Mouse (Mus musculus): Measurements from ENCODE around the gene Mmp19. TPM values are rescaled to one million over a fixed set of nuclear protein-coding genes. Genes with fewer than 3 reads are reported as not detected.
"Not testable (repeated sequence)": the region's sequence is repeated elsewhere in the genome, so short reads cannot be mapped to it uniquely, and the experiment has no call there.

The Mmp19 gene
- total RNA-seq, 2 experiments from 2014 or later = 0.50 to 0.76 TPM

- DNase-seq (ENCODE audit: low spot score in 2 of 2) = no peak
- intact Hi-C loops (cut with DNase I) = no loop called here
Observed at GRCm38 (mm10) chr10:128794391-128794790, 3.7 kb downstream of the Mmp19 start.

GRCm38 (mm10) chr10:128795581-128795980 lies 4.9 kb downstream of the Mmp19 start:
- intact Hi-C loops (cut with DNase I) = no loop called here
- no peak for DNase-seq (ENCODE audit: low spot score in 2 of 2)

- no peak for DNase-seq (ENCODE audit: low spot score in 2 of 2)
- intact Hi-C loops (cut with DNase I) = no loop called here
Observed at GRCm38 (mm10) chr10:128798676-128799075, 8.0 kb downstream of the Mmp19 start.

- no peak for DNase-seq (ENCODE audit: low spot score in 2 of 2)
- intact Hi-C loops (cut with DNase I) = no loop called here
Observed at GRCm38 (mm10) chr10:128801981-128802495, 11.3 kb downstream of the Mmp19 start.

GRCm38 (mm10) chr10:128802956-128803355 lies 12.2 kb downstream of the Mmp19 start:
- no peak for DNase-seq (ENCODE audit: low spot score in 2 of 2)
- intact Hi-C loops (cut with DNase I) = no loop called here

- no peak for DNase-seq (ENCODE audit: low spot score in 2 of 2)
- intact Hi-C loops (cut with DNase I) = no loop called here
Observed at GRCm38 (mm10) chr10:128803361-128803760, 12.7 kb downstream of the Mmp19 start.

- intact Hi-C loops (cut with DNase I) = no loop called here
- DNase-seq (ENCODE audit: low spot score in 2 of 2) = peak; percentile 68 to 70
Observed at GRCm38 (mm10) chr10:128803771-128804270, 13.1 kb downstream of the Mmp19 start, which contains the start of gene Dnajc14. TSS of gene Dnajc14 (plus strand) at chr10:128804062.

- intact Hi-C loops (cut with DNase I) = loop anchor here (1.0 kb wide), 2 partner anchors 17 to 56 kb away; partner anchors contain the start of gene Ormdl2
- peak; percentile 68 to 78 for DNase-seq (ENCODE audit: low spot score in 2 of 2)
Observed at GRCm38 (mm10) chr10:128804271-128805091, 13.8 kb downstream of the Mmp19 start, which contains the start of gene Tmem198b. TSS of gene Tmem198b (minus strand) at chr10:128804370.

- intact Hi-C loops (cut with DNase I) = loop anchor here (1.0 kb wide), 2 partner anchors 16 to 57 kb away; partner anchors contain the start of gene Ormdl2
- peak; percentile 94 to 95 for DNase-seq (ENCODE audit: low spot score in 2 of 2)
Observed at GRCm38 (mm10) chr10:128805092-128806000, 14.6 kb downstream of the Mmp19 start.

GRCm38 (mm10) chr10:128806086-128806485 lies 15.4 kb downstream of the Mmp19 start:
- no peak for DNase-seq (ENCODE audit: low spot score in 2 of 2)
- intact Hi-C loops (cut with DNase I) = no loop called here

- intact Hi-C loops (cut with DNase I) = no loop called here
- no peak for DNase-seq (ENCODE audit: low spot score in 2 of 2)
Observed at GRCm38 (mm10) chr10:128807018-128807417, 16.3 kb downstream of the Mmp19 start.

- no peak for DNase-seq (ENCODE audit: low spot score in 2 of 2)
- intact Hi-C loops (cut with DNase I) = no loop called here
Observed at GRCm38 (mm10) chr10:128817033-128817432, 26.3 kb downstream of the Mmp19 start, which contains the start of gene Sarnp. TSS of gene Sarnp (plus strand) at chr10:128817333.

GRCm38 (mm10) chr10:128820217-128820616 lies 29.5 kb downstream of the Mmp19 start:
- no peak for DNase-seq (ENCODE audit: low spot score in 2 of 2)
- intact Hi-C loops (cut with DNase I) = no loop called here

- DNase-seq (ENCODE audit: low spot score in 2 of 2) = peak; percentile 99
- intact Hi-C loops (cut with DNase I) = loop anchor here (1.0 kb wide), 1 partner anchor 16 kb away; no protein-coding TSS in a partner anchor
Observed at GRCm38 (mm10) chr10:128821358-128822056, 30.8 kb downstream of the Mmp19 start, which contains the start of gene Ormdl2. TSS of gene Ormdl2 (minus strand) at chr10:128821645.

GRCm38 (mm10) chr10:128822135-128822534 lies 31.4 kb downstream of the Mmp19 start:
- no peak for DNase-seq (ENCODE audit: low spot score in 2 of 2)
- intact Hi-C loops (cut with DNase I) = no loop called here

GRCm38 (mm10) chr10:128823087-128823486 lies 32.4 kb downstream of the Mmp19 start:
- DNase-seq (ENCODE audit: low spot score in 2 of 2); intact Hi-C loops (cut with DNase I): not testable (repeated sequence)

GRCm38 (mm10) chr10:128823821-128824220 lies 33.1 kb downstream of the Mmp19 start:
- intact Hi-C loops (cut with DNase I) = no loop called here
- no peak for DNase-seq (ENCODE audit: low spot score in 2 of 2)

GRCm38 (mm10) chr10:128837400-128837799 lies 46.7 kb downstream of the Mmp19 start:
- no peak for DNase-seq (ENCODE audit: low spot score in 2 of 2)
- intact Hi-C loops (cut with DNase I) = no loop called here

GRCm38 (mm10) chr10:128839434-128839833 lies 48.7 kb downstream of the Mmp19 start:
- intact Hi-C loops (cut with DNase I) = no loop called here
- DNase-seq (ENCODE audit: low spot score in 2 of 2) = no peak
